Mouse (Mus musculus): ENCODE measurements at regions not wholly inside any gene's neighbourhood (a gene's known extent, or its start where the extent isn't known, plus 50 kb on each side); places are given as distances from the start of the nearest gene placed in this dataset.

DNA sequence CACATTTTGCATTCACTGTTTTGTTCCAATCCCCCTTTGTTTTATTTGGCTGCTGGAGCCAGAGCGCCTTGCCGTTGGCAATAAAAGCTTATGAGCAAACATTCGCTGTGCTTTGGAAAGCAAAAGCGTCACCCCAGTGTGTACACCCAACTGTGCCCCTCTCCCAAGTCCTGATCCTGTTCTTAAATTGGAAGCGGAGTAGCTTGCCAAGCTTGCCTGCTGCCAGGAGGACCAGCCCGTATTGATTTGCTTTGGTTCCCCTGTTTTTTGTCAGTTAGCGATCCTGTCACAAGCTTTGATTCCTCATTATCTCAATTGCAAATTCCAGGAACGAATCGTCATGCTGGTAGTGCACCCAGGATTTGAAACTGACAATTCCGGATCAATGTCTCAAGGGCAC is 917.5 kb downstream of the Olfm4 start:
- peak; percentile 6 to 25 for DNase-seq (ENCODE audit: low spot score in 2 of 2)

DNA sequence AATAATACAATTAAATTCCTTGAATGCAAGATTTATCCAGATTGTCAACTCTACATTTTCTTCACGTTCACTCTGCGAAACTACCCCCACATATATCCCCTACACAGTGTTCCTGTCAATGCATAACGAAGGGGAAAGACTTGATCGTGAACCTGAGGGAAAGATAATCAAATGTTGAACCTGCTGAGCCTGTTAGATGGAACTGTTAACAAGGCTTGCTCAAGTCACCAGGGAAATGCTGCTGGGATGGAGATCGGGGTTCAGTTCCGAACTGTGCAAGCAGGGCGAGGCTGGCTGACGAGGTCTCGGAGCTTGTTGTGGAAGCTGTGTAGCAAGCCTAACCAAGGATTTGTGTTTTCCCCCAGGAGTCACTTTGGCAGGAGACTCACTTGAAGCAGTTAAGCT is 917.9 kb downstream of the Olfm4 start:
- DNase-seq (ENCODE audit: low spot score in 2 of 2), result peak; percentile 3 to 12

DNA sequence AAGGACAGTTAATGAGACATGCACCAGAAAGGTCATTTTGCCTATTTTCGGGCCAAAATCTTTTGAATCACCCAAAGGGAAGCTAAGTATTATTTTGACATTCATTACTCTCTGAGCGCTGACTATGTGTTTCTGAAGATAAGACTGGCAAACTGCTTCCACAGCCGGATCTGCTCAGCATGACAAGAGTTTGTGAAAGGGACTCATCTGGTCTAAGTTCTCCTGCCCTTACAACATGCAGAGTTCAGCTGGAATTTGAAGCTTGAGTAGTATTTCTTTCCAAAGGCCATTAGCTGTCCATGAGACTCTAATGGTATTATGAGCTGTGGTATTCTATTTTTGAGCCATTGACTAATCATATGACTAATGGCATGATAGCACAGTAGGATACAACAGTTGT is 932.1 kb downstream of the Olfm4 start:
- no peak for DNase-seq (ENCODE audit: low spot score in 2 of 2)

DNA sequence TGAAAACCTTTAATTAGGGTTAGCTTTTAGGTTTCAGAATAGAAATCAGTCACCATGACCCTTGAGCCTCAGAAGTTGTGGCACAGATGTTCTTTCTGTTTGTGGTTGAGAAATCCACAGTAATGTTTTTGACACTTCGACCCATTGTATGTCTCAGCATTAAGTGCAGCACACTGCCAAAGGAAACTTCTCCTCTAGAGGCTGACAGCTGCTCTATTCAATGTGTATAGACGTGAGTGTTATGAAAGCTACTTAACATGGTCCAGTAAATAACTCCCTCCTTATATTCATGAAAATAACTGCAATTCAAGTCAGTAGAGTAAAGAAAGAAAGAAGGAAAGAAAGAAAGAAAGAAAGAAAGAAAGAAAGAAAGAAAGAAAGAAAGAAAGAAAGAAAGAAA is 939.9 kb downstream of the Olfm4 start:
- no peak for DNase-seq (ENCODE audit: low spot score in 2 of 2)

DNA sequence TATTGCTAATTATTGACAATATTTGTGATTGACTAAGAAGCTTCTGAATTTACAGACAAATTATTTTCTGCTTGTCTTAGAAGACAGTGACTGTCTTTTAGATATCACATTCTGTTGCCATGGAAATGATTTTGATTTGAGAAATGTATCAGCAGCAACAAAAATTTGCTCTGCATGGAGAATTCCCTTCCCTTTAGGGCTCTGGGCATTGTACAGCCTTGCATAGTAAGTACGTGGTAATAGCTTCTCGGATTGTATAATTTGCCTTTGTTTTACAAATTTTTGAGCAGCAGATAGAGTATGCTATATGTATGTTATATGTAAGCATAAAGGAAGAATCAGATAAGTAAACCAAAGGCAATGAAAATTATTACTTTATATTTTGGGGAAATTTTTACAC is 976.1 kb downstream of the Olfm4 start:
- no peak for DNase-seq (ENCODE audit: low spot score in 2 of 2)

DNA sequence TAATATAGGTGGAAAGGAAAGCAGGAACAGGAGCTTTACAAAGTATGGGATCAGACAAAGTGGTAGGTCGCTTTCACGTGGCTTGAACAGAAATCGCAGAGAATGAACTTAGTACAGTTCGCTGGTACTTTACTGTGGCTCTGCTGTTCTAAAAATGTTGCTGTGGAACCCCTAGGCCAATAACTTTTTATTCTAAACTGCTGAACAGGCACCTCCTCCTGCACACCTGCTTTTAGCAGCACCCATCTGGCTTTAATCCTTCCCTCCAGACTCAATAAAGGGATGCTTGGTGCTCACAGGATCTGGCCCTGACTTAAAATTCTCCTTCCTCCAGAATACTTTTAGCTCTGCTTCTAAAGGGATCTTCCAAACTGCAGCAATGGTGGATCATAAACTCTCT is 991.9 kb downstream of the Olfm4 start:
- DNase-seq (ENCODE audit: low spot score in 2 of 2), result no peak

DNA sequence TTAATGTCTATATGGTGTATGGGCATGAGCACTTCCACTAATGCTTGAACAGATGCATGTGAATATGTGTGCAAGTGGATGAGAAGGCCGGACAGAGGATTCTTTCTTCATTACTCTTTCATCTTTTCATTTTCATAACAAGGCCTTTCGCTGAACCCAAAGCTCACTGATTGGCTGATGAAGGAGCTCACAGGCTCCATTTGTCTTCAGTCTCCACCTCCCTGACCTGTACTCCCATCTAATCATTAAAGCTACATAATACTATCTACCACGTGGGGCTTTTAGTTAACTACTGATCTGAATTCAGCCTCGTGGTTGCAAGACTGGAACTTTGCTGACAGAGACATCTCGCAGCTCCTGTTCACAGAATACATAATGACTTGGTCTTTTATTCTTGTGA is 992.8 kb downstream of the Olfm4 start:
- no peak for DNase-seq (ENCODE audit: low spot score in 2 of 2)

DNA sequence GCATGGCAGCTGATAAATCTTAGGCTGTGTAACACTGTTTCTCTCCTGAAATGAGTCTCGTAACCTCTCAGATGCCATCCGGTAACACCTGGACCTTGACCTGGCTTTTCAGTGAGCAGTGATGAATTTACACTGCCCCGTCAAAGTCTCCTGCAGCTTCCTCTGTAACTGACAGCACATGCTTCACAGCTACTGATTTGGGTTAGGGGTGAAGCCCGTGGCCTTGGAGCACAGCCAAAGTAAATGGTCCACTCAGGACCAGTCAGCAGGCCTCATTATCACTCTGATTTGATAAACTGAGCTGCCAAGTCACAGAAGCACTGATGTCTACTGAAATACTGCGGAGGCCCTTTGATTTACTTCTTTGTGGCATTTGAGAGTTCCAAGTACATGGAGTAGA is 995.6 kb downstream of the Olfm4 start:
- no peak for DNase-seq (ENCODE audit: low spot score in 2 of 2)

DNA sequence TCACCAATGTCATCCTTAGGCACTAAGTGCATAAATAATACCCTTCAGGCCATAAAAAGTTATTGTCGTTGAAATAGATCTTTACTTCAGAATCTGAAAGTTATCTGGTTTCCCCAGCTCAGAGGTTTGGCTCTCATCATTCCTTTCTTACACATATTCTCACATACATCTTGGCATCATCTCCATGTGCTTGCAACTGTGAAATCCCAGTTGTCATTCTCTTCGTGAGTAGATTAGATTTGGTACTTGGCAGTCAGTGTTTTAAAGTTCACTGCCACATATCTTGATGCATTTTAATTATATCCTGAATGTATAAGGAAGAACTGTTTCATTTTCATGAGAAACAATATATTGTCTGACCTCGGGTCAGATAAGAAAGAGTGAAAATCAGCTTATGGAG is 1006.3 kb downstream of the Olfm4 start:
- no peak for DNase-seq (ENCODE audit: low spot score in 2 of 2)

DNA sequence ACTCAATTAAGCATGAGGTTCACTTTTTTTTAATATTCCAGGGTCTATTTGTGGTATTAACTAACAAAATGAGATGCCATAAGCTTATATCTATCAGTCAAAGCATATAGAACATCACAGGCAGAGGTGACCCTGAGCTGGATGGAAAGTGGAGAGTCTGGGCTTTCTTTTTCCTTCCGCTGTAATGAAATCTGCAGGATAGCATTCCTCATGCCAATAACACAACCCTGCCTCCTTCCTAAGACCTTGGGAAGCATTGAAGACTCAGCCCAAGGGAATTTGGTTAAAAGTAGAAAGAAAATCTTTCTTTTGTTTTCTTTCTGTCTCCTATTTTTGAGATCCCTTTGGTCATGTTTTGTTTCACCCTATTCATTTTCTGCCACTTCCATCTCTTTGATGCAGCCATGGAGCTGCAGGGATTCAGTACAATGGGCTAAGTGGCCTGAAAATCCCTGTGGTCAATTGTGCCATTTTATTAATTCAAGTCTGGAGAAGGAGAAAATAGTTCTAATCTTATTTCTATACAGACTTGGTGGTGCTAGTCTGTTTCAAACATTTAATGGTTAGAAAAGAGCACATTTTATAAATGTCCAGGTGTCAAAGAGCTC is 1006.9 kb downstream of the Olfm4 start:
- no peak for DNase-seq (ENCODE audit: low spot score in 2 of 2)

DNA sequence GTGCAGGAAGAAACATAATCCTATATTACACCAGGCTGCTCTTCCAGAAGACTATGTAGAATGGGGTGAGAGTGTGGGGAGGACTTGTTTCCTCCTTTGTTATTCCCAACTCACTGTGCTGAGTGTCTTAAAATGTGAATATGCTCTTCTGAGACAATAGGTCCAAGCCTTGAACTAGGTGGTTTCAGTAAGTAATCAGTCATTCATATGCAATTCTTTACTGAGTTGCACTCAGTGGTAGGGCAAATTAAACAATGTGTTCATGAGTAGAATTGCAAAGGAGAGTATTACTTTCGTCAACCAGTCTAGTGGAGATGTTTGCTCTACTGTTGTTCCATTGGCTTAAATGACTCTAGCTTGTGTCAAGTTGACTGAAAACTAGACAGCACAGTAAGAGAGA is 1015.1 kb downstream of the Olfm4 start:
- DNase-seq (ENCODE audit: low spot score in 2 of 2), result no peak

DNA sequence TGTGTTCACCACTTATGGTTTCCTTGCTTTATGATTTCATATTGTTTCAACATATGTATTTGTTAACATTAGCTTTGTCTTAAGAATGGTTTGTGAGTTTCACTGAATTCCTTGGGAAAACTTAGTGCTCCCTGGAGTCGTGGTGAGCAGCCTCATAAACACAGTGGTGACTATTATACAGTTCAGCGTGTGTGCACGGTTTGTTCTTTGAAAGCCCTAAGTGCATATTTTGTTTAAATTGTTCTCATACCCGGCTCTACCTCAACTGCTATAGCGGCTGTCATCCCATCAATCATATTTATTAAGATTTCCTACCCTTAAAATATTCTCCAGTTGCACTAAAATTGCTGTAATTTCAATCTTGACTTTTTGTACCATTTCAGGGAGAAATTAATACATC is 1029.3 kb downstream of the Olfm4 start:
- no peak for DNase-seq (ENCODE audit: low spot score in 2 of 2)

DNA sequence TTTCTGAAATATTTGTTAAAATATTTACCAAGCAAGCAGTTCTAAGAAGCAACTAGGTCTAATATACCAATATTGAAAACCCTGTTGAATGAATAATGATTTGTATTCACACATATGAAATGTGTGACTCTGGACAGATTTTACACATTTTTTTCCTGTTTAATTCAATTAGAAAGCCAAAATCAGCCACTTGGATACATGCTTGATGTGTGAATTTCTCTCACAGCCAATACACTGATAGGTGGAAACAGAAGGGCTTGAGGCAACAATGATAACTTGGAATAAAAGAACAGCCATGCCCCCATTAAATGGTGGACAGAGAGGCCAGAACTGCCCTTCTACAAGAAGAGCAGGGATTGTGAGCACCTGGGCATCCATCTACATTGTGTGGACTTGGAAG is 1047.6 kb downstream of the Olfm4 start:
- no peak for DNase-seq (ENCODE audit: low spot score in 2 of 2)

DNA sequence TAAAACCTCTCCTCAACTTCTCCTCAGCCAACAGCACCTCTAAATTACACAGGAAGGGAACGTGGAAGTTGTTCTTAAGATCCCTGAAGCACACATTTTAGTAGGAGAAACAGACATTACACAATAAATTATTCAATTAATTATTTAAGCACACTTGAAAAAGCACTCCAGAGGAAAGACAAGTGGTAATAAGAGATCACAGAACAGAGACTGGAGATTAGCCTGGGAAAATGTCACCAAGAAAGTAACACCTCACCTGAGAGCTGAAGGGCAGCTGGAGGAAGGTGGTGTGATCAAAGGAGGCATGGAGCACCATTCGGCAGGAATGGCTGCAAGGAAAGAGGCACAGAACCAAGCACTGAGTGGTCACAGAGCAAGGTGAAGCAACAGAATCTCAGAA is 1053.8 kb downstream of the Olfm4 start:
- no peak for DNase-seq (ENCODE audit: low spot score in 2 of 2)

DNA sequence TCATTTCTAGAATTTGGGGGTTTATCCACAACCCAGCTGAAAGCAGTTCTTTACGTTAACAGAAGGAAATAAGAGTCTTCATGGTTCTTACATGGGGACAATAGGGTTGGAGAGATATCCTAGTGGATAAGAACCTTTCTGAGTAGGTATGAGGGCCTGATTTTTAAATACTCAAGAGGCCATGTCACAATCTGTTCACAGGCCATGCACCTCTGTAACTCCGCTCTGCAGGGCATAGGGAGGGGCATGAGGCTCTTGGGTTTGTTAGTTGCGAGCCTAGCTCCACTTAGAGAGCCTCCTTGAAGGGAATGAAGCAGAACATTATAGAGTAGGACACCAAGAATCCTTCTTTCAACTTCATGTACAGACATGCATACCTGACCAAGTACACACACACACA is 1054.2 kb downstream of the Olfm4 start:
- DNase-seq (ENCODE audit: low spot score in 2 of 2), result no peak
